Mouse (Mus musculus): ENCODE results near the gene Hoxd9. TPM values are rescaled to one million over a fixed set of nuclear protein-coding genes. Genes with fewer than 3 reads are reported as not detected.

Hoxd9 gene
- total RNA-seq, 2 experiments from 2014 or later: not detected

DNA sequence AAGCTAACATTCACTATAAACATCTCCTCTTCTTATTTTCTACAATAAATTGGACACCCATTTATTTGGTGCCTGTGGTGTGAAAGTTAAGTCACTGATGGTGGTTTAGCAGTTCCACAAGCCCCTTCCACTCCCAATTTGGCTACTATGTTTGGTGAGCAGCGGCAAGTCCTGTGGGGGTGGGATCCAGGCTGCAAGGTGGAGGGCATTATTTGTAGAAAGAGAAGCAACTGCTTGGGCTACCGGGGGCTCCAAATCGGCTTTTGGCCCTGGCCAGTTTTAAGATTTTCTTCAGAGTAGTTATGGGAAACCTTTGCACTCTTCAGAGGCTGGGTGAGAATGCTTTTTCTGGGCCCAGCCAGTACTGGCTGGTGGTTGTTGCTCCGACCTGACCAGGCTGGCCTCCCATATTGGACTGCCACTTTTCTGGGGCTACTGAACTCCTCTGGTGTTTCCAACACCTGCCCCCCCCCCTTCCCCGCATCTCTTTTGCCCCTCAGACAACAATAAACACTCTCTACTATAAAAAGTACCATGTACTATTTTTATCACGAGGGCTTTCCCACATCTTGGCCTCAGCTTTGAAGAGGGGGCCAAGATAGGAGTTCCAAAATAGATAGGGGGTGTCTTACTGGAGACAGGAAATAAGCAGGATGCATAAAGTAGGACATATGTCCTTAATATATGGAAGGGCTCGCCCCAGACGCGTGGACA is 34.4 kb downstream of the Hoxd9 start:
- DNase-seq (ENCODE audit: low spot score in 2 of 2): no peak

GRCm38 (mm10) chr2:74732513-74733316 is 35.2 kb downstream of the Hoxd9 start:
- no peak for DNase-seq (ENCODE audit: low spot score in 2 of 2)

GRCm38 (mm10) chr2:74733317-74733661 is 35.8 kb downstream of the Hoxd9 start:
- DNase-seq (ENCODE audit: low spot score in 2 of 2): no peak

DNA sequence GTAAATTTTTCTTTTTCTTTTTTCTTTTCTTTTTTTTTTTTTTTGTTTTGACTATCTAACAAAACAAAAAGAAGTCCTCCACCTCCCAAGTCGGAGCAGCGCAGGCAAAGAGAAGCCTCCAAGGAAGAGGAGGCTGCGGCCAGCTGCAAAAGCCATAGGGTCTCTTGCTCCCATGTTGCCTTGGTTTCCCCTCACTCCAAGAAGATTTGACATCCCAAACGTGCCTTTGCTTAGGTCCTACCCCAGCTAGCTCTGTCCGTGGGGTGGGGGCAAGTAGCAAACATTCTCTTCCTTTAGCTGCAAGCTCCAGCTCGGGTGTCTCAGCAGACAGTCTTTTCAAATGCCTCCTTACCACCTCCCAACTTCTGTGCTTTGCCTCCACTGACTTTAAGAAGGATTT is 36.2 kb downstream of the Hoxd9 start:
- no peak for DNase-seq (ENCODE audit: low spot score in 2 of 2)

- DNase-seq (ENCODE audit: low spot score in 2 of 2): no peak
These were observed 36.9 kb downstream of the Hoxd9 start for GRCm38 (mm10) chr2:74734451-74734850.

DNA sequence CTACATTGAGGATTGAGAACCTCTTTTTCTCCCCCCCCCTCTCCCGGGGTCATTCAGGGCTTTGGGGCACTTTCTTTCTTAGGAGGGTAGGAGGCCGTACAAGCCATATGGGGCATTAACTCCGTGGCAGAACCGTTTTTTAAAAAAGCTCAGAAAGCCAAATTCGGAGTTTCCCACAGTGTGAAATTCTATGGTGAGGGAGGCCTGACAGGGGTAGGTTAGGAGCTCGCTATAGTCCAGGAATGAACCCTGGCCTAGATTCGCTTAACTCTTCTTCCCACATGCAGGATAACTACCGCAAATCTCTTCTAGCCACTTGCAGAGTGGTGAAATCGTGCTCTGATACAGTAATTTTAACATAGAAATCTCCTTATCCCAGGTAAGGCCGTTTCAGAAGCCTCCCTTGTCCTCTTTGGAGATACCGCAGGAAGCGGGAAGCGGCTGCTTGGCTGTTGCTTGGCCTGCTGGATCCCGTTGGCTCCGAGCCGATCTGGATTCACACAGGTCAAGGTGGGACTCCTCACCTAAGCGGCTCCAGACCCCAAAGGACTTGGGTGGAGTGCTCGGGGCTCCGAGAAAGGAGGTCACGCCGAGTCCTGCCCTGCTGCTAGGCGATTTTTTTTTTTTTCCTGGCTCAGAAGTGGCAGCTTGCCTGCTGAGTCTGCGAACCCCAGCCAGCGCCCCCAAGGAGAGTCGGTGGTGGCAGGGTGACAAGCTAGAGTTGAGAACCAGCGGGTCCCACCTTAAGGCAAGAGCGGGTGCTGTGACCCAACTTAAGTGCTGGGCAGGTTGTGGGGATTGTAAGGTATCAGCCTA is 37.7 kb downstream of the Hoxd9 start:
- DNase-seq (ENCODE audit: low spot score in 2 of 2): no peak

- no peak for DNase-seq (ENCODE audit: low spot score in 2 of 2)
These were observed 38.5 kb downstream of the Hoxd9 start for GRCm38 (mm10) chr2:74735851-74736687.

GRCm38 (mm10) chr2:74736688-74737577 is 39.4 kb downstream of the Hoxd9 start:
- DNase-seq (ENCODE audit: low spot score in 2 of 2): no peak

DNA sequence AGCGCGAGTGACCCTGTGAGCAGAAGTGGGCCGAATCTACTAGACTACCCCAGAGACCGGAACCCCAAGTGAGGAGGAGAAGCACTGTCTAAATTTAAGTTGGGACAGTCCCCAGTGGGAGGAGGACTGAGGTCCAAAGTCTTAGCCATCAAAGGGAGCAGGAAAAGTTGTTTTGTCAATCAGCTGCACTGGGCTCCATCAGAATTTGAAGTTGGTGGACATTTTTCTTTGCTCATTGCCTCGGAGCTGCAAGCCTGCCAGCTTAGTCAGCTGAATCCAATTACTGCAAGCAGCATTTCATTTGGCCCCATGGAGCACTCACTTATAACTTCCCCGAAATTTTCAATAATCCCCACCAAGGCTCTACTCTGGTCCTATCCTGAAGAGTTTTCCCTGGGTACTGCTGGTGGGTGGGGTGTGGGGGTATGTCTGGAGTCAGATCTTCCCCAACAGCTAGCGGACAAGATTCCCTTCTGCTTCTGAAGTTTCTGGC is 40.1 kb downstream of the Hoxd9 start:
- DNase-seq (ENCODE audit: low spot score in 2 of 2): no peak

DNA sequence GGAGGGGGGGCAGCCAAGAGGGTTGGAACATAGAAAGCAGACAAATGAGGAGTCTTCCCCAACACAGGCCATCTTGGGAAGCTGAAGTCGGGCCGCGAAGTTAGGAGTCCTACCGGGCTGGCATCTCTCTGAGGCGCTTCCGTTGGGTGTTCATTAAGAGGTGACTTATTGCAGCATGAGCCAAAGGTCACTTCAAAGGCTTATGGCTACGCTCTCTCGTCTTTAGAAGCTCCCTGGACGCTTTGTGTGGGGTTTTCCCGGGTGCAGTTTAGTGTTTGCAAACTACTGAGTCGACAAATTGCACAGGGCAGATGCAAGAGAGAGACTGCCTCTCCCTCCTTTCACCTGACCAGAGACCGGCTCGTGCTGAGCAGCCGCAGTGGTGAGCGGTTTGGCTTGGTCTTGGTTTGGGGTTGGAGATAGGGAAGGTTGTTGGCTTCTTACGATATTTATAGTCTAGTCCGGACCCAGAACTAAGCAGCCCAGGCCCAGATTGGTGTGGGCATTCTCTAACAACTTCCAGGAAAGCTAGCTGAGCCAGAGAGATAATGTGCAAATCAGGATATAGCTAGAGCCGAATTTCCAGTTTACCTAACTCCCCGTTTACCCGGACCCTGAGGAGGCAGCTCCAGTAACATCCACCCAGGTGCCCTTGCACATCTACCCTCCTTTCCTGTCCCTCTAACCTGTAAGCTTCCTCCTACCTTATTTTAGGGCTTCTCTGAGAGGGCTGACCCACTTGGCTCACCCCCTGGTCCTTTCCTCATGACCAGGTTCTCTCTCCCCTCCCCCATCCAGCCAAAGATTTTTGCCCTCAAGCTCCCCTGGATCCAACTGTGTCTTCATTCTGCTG is 41.3 kb downstream of the Hoxd9 start:
- no peak for DNase-seq (ENCODE audit: low spot score in 2 of 2)

- DNase-seq (ENCODE audit: low spot score in 2 of 2): no peak
These were observed 41.9 kb downstream of the Hoxd9 start for GRCm38 (mm10) chr2:74739476-74739800.

DNA sequence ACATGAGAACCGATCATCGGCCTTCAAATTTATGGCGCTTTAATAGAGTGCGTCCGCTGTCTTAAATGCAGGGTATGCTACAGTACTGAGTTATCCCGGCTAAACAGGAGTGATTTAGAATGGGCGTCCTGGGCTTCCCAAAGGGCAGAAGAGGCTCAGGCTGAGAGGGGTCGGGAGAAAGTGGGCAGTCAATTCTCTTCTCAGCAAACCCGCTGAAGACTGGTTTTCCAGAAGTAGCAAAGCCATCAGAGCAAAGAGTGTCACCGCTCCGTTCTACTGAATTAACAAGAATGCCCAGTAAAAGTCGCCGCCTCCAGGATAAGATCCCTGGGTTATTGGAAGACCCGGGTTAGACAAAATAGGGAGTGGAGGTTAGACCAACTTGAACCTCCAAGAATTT is 42.3 kb downstream of the Hoxd9 start:
- no peak for DNase-seq (ENCODE audit: low spot score in 2 of 2)

DNA sequence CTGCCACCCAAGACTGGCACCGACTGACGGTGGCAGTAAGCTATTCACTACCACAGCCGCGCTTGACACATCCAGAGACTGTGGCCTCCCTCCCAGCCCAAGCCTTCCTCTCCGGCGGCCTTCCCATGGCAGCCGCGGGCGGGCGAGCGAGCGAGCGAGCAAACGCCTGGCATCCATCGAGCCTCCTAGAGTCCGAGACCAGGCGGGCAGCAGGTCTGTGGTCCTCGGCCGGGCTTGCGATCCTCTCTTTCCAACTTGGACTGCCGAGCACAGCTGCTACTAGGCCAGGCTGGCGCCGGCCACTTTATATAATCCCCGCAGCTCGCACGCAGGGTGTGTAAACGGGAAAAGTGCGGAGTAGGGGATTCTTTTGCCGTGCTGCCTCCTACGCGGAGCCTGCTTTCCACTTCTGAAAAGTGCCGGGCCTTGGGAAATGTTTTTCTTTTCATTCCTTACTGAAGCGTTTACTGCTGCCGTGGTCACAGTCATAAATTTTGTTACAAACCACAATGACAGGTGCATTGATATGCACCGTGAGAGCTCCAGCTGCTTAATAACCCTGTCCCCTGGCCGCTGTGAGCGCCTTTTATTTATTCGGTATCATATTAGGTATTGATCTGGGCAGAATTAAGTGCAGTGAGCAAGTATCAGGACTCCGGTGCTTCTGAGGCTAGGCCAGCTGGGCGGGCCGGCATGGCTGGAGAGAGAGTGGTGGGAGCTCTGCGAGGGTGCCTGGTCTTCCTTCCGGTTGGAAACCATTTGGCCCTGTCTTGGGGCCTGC is 43.0 kb downstream of the Hoxd9 start:
- DNase-seq (ENCODE audit: low spot score in 2 of 2): no peak

- no peak for DNase-seq (ENCODE audit: low spot score in 2 of 2)
These were observed 43.9 kb downstream of the Hoxd9 start for GRCm38 (mm10) chr2:74741252-74741978.

- no peak for DNase-seq (ENCODE audit: low spot score in 2 of 2)
These were observed 44.4 kb downstream of the Hoxd9 start for GRCm38 (mm10) chr2:74741979-74742277.

DNA sequence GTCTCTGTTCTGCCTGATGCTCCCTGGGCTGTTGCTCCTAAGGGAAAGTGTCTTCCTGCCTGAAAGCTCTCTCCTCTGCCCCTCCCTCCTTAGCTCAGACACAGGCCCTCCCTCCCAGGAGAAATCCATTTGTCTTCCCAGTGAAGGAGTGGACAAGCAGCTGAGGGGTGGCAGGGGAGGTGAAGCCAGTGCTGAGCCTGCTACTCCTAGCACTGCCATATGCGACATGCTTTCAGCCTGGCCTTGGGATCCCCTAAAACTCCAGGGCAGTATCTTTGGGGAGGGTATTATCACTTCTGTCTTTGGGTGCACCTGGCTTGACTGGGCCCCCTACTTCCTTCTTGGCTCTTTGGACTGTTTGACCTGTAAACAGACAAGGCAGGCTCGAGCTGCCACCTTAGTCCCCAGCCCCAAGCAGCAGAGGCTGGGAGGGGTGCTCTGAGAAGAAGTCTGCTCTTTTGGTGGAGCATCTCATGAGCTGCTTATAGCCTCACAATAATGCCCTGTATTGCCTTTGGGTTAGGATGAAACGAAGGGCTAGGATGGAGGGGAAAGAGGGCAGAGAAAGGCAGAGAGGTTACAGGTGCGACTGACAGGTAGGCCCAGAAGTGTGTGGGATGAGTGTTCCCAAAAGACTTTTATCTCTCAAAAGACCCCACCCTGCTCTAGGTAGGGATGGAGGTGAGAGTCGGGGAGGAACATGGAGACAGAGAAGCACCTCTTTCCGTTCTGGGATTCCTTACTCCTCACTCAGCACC is 48.2 kb downstream of the Hoxd9 start:
- DNase-seq (ENCODE audit: low spot score in 2 of 2): no peak

Data from layer of hippocampus, postnatal 14 days (tissue).